In genomic region chr2:173289928-173290327, GRCm38 (mm10) we compare ENCODE assay signal across 26 mouse cellular contexts. TPM values are rescaled to one million over a fixed set of nuclear protein-coding genes. Genes with fewer than 3 reads are reported as not detected.
DNase-seq lines count a peak whose midpoint lies in the region; ATAC-seq and TF ChIP-seq lines count a peak whose summit lies in the region.
"Had no signal": no experiment of that assay in that cellular context is flagged by ENCODE, and none has a peak within 500 bp of the region (broad histone marks: within the 10 kb centered on the region; RNA-seq: fewer than 3 reads in every experiment).

No protein-coding gene starts in this region.

- TF ChIP-seq CTCF in kidney, adult 2 months (conservative IDR thresholded peaks at IDR 0.05; ENCODE audit: insufficient read depth, insufficient read length, low read depth, low read length), result no peak
- no peak for TF ChIP-seq CTCF in E14TG2a.4 (conservative IDR thresholded peaks at IDR 0.05; ENCODE audit: low read length)

- no peaks in the 10 kb centered on the region for H3K36me3 ChIP-seq in kidney, adult 2 months (ENCODE audit: control insufficient read depth, insufficient read depth, low read length)
- peaks cover 56% of the 10 kb centered on the region for H3K36me3 ChIP-seq in E14TG2a.4 (ENCODE audit: insufficient read depth, low read length)
- H3K36me3 ChIP-seq in lung, embryonic 15.5 days, result no peaks in the 10 kb centered on the region
- no peaks in the 10 kb centered on the region for H3K36me3 ChIP-seq in intestine, embryonic 15.5 days
- H3K36me3 ChIP-seq: forebrain, embryonic 12.5 days; heart, embryonic 15.5 days; limb, embryonic 13.5 days; midbrain, embryonic 12.5 days; neural tube, embryonic 13.5 days had no signal

- peaks cover 3% of the 10 kb centered on the region; the same call in 1 of the 2 replicates for H3K9me3 ChIP-seq in E14TG2a.4 (ENCODE audit: low read length)
- H3K9me3 ChIP-seq in lung, embryonic 15.5 days, result no peaks in the 10 kb centered on the region
- H3K9me3 ChIP-seq in intestine, embryonic 15.5 days, result no peaks in the 10 kb centered on the region
- H3K9me3 ChIP-seq: forebrain, embryonic 12.5 days; heart, embryonic 15.5 days; limb, embryonic 13.5 days; midbrain, embryonic 12.5 days; neural tube, embryonic 13.5 days had no signal

- no peaks in the 10 kb centered on the region for H3K27me3 ChIP-seq in kidney, adult 2 months (replicated peaks; ENCODE audit: control insufficient read depth, insufficient read depth, low read length)
- H3K27me3 ChIP-seq in E14TG2a.4 (ENCODE audit: insufficient read depth, low read length), result no peaks in the 10 kb centered on the region
- H3K27me3 ChIP-seq in lung, embryonic 15.5 days, result no peaks in the 10 kb centered on the region
- no peaks in the 10 kb centered on the region for H3K27me3 ChIP-seq in intestine, embryonic 15.5 days (replicated peaks)
- H3K27me3 ChIP-seq: CH12.LX; forebrain, embryonic 12.5 days; heart, embryonic 15.5 days; limb, embryonic 13.5 days; midbrain, embryonic 12.5 days; neural tube, embryonic 13.5 days had no signal

- no peak overlapping the region for H3K27ac ChIP-seq in kidney, adult 2 months (ENCODE audit: insufficient read depth, low read depth, low read length)
- H3K27ac ChIP-seq in lung, embryonic 15.5 days, result no peak overlapping the region
- no peak overlapping the region for H3K27ac ChIP-seq in intestine, embryonic 15.5 days
- H3K27ac ChIP-seq: forebrain, embryonic 12.5 days; heart, embryonic 15.5 days; limb, embryonic 13.5 days; midbrain, embryonic 12.5 days; neural tube, embryonic 13.5 days had no signal

- H3K4me3 ChIP-seq in kidney, adult 2 months (ENCODE audit: insufficient read depth, low read depth, low read length), result no peak overlapping the region
- H3K4me3 ChIP-seq in E14TG2a.4 (replicated peaks; ENCODE audit: low read length), result peak overlapping the region; percentile 89
- H3K4me3 ChIP-seq in lung, embryonic 15.5 days, result no peak overlapping the region
- no peak overlapping the region for H3K4me3 ChIP-seq in intestine, embryonic 15.5 days (replicated peaks)
- H3K4me3 ChIP-seq: erythroblast, embryonic 14.5 days; forebrain, embryonic 12.5 days; heart, embryonic 15.5 days; limb, embryonic 13.5 days; megakaryocyte, embryonic 14.5 days; midbrain, embryonic 12.5 days; neural tube, embryonic 13.5 days had no signal

- H3K9ac ChIP-seq in lung, embryonic 15.5 days, result no peak overlapping the region
- no peak overlapping the region for H3K9ac ChIP-seq in intestine, embryonic 15.5 days
- H3K9ac ChIP-seq: forebrain, embryonic 12.5 days; forebrain, postnatal 0 days; heart, embryonic 15.5 days; limb, embryonic 13.5 days; midbrain, embryonic 12.5 days; neural tube, embryonic 13.5 days had no signal

- no peaks in the 10 kb centered on the region for H3K4me1 ChIP-seq in kidney, adult 2 months (ENCODE audit: control insufficient read depth, insufficient read depth, low read length)
- peaks cover 76% of the 10 kb centered on the region for H3K4me1 ChIP-seq in E14TG2a.4 (replicated peaks; ENCODE audit: low read depth, low read length)
- H3K4me1 ChIP-seq in lung, embryonic 15.5 days, result peaks cover 18% of the 10 kb centered on the region; the same call in 1 of the 2 replicates
- no peaks in the 10 kb centered on the region for H3K4me1 ChIP-seq in intestine, embryonic 15.5 days (replicated peaks)
- H3K4me1 ChIP-seq: forebrain, embryonic 12.5 days; heart, embryonic 15.5 days; limb, embryonic 13.5 days; midbrain, embryonic 12.5 days; neural tube, embryonic 13.5 days had no signal

- DNase-seq in kidney, adult 2 months, result peak; percentile 51
- no peak for DNase-seq in kidney, adult 11 months
- DNase-seq in lung, postnatal 25 days (ENCODE audit: low spot score), result peak; percentile 55
- DNase-seq in cerebellum, adult 9-10 months, result no peak
- no peak for DNase-seq in thymus, postnatal 4 days
- DNase-seq: adrenal gland, adult 2 months; cerebellum, adult 18-20 months; cerebellum, postnatal 14 days; forebrain, postnatal 0 days; gastrocnemius, postnatal 10 days; right cerebral cortex, postnatal 4 days; thymus, postnatal 14 days had no signal

- 68% methylated on average over 3 of the region's 3 CpGs for WGBS in kidney, adult 2 months
- 48% methylated on average over 3 of the region's 3 CpGs for WGBS in lung, embryonic 15.5 days
- WGBS in intestine, embryonic 15.5 days, result 68% methylated on average over 3 of the region's 3 CpGs

- TF ChIP-seq POLR2A in kidney, adult 2 months (IDR thresholded peaks at IDR 0.05; ENCODE audit: low read depth, low read length), result no peak

- ATAC-seq in lung, embryonic 15.5 days (ENCODE audit: borderline replicate concordance, extremely low read depth, low FRiP score, low TSS enrichment), result peak; percentile 78
- no peak for ATAC-seq in intestine, embryonic 15.5 days
- ATAC-seq: forebrain, postnatal 0 days; hindbrain, embryonic 16.5 days; intestine, embryonic 16.5 days had no signal

- H3K4me2 ChIP-seq in lung, embryonic 15.5 days, result no peak overlapping the region
- H3K4me2 ChIP-seq in intestine, embryonic 15.5 days (replicated peaks), result no peak overlapping the region
- H3K4me2 ChIP-seq: forebrain, embryonic 12.5 days; heart, embryonic 15.5 days; limb, embryonic 13.5 days; liver, embryonic 11.5 days; midbrain, embryonic 12.5 days; neural tube, embryonic 13.5 days had no signal

RNA-seq across cellular contexts. Expression of gene Pmepa1, which starts 13.6 kb away (rescaled TPM):
- 35.6 and 44.7 TPM in 2 replicates for polyA plus RNA-seq in kidney, adult 2 months (2012; rRNA removed)
- 7.3 and 7.7 TPM in 2 replicates for polyA plus RNA-seq in lung, embryonic 15.5 days (2015; fragmentation: Nextera tagmentation; extraction: Ambion mirVana)
- 5.6 and 5.9 TPM in 2 replicates for polyA plus RNA-seq in intestine, embryonic 15.5 days (2015; fragmentation: Nextera tagmentation; extraction: Ambion mirVana)

Comparison
In these comparisons a context has a peak if more than half of its experiments do, and no peak if none do; other contexts are left out.
1. DNase-seq: peak in kidney, adult 2 months (single experiment) and lung, postnatal 25 days (single experiment); none in kidney, adult 11 months (single experiment), cerebellum, adult 9-10 months (single experiment) and thymus, postnatal 4 days (single experiment).